Mouse (Mus musculus): ENCODE results near the gene Atp8b5. TPM values are rescaled to one million over a fixed set of nuclear protein-coding genes. Genes with fewer than 3 reads are reported as not detected.

Atp8b5 gene
- total RNA-seq, 2 experiments from 2014 or later: 0.23 to 0.52 TPM

- no peak for DNase-seq (ENCODE audit: low spot score in 2 of 2)
Observed at GRCm38 (mm10) chr4:43407071-43407920, 140.3 kb downstream of the Atp8b5 start.

GRCm38 (mm10) chr4:43414761-43415160 lies 147.8 kb downstream of the Atp8b5 start:
- no peak for DNase-seq (ENCODE audit: low spot score in 2 of 2)

- no peak for DNase-seq (ENCODE audit: low spot score in 2 of 2)
Observed at GRCm38 (mm10) chr4:43415221-43416070, 148.5 kb downstream of the Atp8b5 start.

GRCm38 (mm10) chr4:43416071-43416490 lies 149.1 kb downstream of the Atp8b5 start:
- no peak for DNase-seq (ENCODE audit: low spot score in 2 of 2)

- no peak for DNase-seq (ENCODE audit: low spot score in 2 of 2)
Observed at GRCm38 (mm10) chr4:43417269-43418062, 150.5 kb downstream of the Atp8b5 start.

- no peak for DNase-seq (ENCODE audit: low spot score in 2 of 2)
Observed at GRCm38 (mm10) chr4:43418450-43418849, 151.5 kb downstream of the Atp8b5 start.

- no peak for DNase-seq (ENCODE audit: low spot score in 2 of 2)
Observed at GRCm38 (mm10) chr4:43418973-43419656, 152.2 kb downstream of the Atp8b5 start.

GRCm38 (mm10) chr4:43419801-43420281 lies 152.9 kb downstream of the Atp8b5 start:
- no peak for DNase-seq (ENCODE audit: low spot score in 2 of 2)

GRCm38 (mm10) chr4:43420305-43420704 lies 153.3 kb downstream of the Atp8b5 start:
- DNase-seq (ENCODE audit: low spot score in 2 of 2): peak; percentile 68 to 90

GRCm38 (mm10) chr4:43421632-43422240 lies 154.8 kb downstream of the Atp8b5 start:
- DNase-seq (ENCODE audit: low spot score in 2 of 2): no peak

Other genes starting within 250 kb of the Atp8b5 start
- 10 to 100 TPM; 26.1 to 26.4 TPM for gene Pigo, start 241.3 kb upstream of the Atp8b5 start, total RNA-seq (2021)
- 100 to 1,000 TPM; 106 to 107 TPM for gene Stoml2, start 235.4 kb upstream of the Atp8b5 start, total RNA-seq (2021)
- gene Fam214b, start 220.9 kb upstream of the Atp8b5 start, total RNA-seq (2021): 10 to 100 TPM; 36.4 to 36.6 TPM
- 10 to 100 TPM; 33.9 to 34.9 TPM for gene Unc13b, start 208.2 kb upstream of the Atp8b5 start, total RNA-seq (2021)
- 100 to 1,000 TPM; 119 to 124 TPM for gene Rusc2, start 114.8 kb downstream of the Atp8b5 start, total RNA-seq (2021)
- under 1 TPM; 0.54 to 0.81 TPM for gene Fam166b, start 162.0 kb downstream of the Atp8b5 start, total RNA-seq (2021)
- gene Tesk1, start 174.8 kb downstream of the Atp8b5 start, total RNA-seq (2021): 10 to 100 TPM; 83.3 to 89.9 TPM
- not detected for gene Cd72, start 187.5 kb downstream of the Atp8b5 start, total RNA-seq (2021)
- not detected for gene Sit1, start 216.6 kb downstream of the Atp8b5 start, total RNA-seq (2021)
- 10 to 100 TPM; 27.7 to 29.3 TPM for gene Ccdc107, start 225.7 kb downstream of the Atp8b5 start, total RNA-seq (2021)
- not detected for gene Arhgef39, start 232.5 kb downstream of the Atp8b5 start, total RNA-seq (2021)
- not detected for gene Car9, start 239.8 kb downstream of the Atp8b5 start, total RNA-seq (2021)